Mouse (Mus musculus): ENCODE results near the gene Myh9. TPM values are rescaled to one million over a fixed set of nuclear protein-coding genes. Genes with fewer than 3 reads are reported as not detected.

Gene Myh9
- polyA plus RNA-seq, 1 experiment from 2014 or later: 77.1 TPM

DNA sequence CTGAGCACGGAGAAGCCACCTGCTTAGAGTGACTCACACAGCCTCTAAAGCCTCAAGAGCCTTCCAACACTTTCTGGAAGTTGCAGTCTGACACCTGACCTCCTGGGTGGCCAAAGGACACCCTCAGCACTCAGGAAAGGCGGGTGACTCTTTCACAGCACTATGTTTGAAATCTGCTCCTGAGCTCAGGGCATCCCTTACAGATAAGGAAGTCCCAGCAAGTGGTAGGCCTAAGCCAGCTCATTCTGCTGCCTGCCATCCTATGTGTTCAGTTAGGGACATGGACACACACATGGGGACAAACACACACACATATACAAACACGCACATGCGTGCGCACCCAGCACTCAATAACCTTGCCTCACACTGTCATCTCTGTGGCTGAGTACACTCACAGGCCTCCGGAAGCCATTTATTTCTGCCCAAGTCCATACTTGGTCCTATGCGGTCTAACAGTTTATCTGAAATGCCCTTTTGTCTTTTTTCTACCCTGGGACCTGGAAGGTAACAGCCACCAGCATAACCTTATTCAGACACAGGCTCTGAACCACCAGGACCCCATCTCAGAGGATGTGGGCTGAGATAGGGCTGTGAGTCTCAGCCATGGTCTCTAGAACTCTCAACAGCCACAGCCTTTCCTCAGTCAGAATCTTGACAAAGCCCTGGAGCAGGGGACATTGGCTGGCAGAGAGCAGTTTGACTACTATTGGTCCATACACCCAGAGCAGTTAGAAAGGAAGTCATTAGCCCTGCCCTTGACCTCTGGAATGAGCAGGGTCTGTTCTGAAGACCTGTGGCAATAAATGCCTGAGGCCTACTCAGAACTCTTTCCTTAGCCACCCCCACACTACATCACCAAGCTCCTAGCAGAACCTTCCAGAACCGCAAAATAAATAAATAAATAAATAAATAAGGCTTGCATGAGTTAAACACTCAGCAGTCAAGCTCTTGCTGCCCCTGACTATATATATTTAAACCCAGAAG lies 42.2 kb downstream of the Myh9 start:
- WGBS: 74% methylated on average over 8 of the region's 8 CpGs
- H3K27me3 ChIP-seq (ENCODE audit: control insufficient read depth, insufficient read depth, low read length): no peaks in the 10 kb centered on the region
- H3K4me2 ChIP-seq (replicated peaks; ENCODE audit: low read depth, low read length): peak overlapping the region; percentile 14
- ATAC-seq (ENCODE audit: insufficient number of reproducible peaks, insufficient read depth, low FRiP score, low read depth): no peak
- H3K9me3 ChIP-seq (ENCODE audit: control insufficient read depth, low read depth, low read length): no peaks in the 10 kb centered on the region
- H3K27ac ChIP-seq (ENCODE audit: low read length): peak overlapping the region; percentile 98
- peaks cover 44% of the 10 kb centered on the region for H3K4me1 ChIP-seq (ENCODE audit: control insufficient read depth, insufficient read depth, low read length)
- 0 out of 2 replicates have a peak overlapping the region, but pooled peaks have one; percentile 7 for H3K9ac ChIP-seq (replicated peaks; ENCODE audit: low read depth, low read length)
- peaks cover 55% of the 10 kb centered on the region for H3K36me3 ChIP-seq (ENCODE audit: control insufficient read depth, insufficient read depth, low read length)
- no peak overlapping the region for H3K4me3 ChIP-seq (ENCODE audit: low read depth, low read length)

DNA sequence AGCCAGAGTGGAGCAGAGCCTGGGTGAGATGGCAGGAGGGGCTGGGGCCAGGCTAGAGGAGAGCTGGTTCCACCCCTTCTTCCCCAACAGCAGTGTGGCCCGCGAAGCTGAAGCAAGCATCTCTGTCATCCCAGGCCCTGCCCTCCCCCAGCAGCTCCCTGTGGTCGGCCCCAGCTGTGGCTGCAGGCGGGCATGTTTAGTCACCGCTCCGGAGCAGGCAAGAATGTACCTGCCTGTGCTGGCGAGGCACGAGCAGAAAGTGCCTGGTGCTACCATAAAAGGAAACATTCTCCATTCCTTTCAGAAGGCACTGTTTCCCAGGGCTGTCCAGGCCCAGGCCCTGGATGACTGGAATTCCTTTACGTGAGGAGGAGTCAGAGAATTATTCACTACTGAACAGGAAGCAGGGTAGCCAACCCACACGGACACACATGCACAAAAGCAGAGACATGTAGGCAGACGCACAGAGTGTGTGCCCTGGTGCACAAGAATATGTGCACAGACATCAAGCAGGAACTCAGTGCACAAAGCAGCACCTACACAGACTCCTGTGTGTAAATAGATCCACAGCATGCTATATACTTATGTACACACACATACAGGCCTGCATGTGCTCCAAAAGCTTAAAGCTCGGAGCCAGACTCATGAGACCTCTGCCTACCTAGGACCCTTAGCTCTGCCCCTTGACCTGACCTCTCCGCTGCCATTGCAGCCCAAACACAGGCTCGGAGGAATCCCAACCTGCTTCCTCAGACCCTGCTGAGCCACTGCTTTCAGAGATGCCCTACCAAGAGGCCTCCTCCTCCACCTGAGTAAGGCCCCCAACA lies 43.1 kb downstream of the Myh9 start:
- Histone ChIP-seq H3K9me3 (ENCODE audit: control insufficient read depth, low read depth, low read length) (no peaks in the 10 kb centered on the region), H3K4me2 (replicated peaks; ENCODE audit: low read depth, low read length) (peak overlapping the region; percentile 14), H3K36me3 (ENCODE audit: control insufficient read depth, insufficient read depth, low read length) (peaks cover 54% of the 10 kb centered on the region), H3K4me3 (ENCODE audit: low read depth, low read length) (no peak overlapping the region), H3K27ac (ENCODE audit: low read length) (peak overlapping the region; percentile 98), H3K4me1 (ENCODE audit: control insufficient read depth, insufficient read depth, low read length) (peaks cover 44% of the 10 kb centered on the region), H3K9ac (replicated peaks; ENCODE audit: low read depth, low read length) (peak overlapping the region; percentile 7; the same call in 1 of the 2 replicates), H3K27me3 (ENCODE audit: control insufficient read depth, insufficient read depth, low read length) (no peaks in the 10 kb centered on the region)
- peak; percentile 87 for ATAC-seq (ENCODE audit: insufficient number of reproducible peaks, insufficient read depth, low FRiP score, low read depth)
- WGBS: 10% methylated on average over 14 of the region's 14 CpGs

DNA sequence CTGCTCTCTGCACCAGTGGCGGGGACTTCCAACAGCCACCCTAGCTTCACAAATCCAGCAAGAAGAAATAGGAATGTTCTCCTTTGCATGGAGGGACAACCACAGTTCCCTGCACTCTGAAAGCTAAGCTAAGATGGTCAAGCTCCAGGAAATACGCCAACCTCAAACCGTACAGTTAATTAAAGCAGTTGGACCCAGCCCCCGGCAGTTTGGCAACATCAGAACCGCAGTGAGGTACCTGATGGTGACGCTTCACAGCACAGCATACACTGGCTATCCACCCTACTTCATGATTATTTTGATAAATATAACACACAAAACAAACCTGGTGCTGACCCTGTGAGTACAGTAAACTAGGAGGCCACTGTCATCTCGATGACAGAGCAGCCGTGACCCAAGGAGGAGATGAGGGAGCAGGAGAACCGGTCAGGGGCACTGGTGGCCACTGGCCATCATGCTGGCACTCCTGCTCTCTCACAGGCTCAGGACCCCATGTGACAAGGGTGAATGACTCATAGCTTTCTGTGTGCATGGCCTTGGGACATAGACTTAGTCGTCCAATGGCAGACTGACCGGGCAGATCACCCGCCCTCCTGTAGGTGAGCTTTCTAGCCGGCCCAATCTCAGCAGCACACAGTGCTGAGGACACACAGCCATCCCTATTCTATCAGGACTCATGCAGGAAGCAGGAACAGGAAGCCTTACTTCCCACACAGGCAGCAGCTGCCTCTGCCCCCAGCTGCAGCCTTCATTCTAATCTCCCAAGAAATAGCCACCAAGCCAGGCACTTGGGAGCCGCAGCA lies 44.2 kb downstream of the Myh9 start:
- Histone ChIP-seq H3K27ac (ENCODE audit: low read length) (peak overlapping the region; percentile 98), H3K9me3 (ENCODE audit: control insufficient read depth, low read depth, low read length) (no peaks in the 10 kb centered on the region), H3K36me3 (ENCODE audit: control insufficient read depth, insufficient read depth, low read length) (peaks cover 50% of the 10 kb centered on the region), H3K4me2 (replicated peaks; ENCODE audit: low read depth, low read length) (no peak overlapping the region), H3K27me3 (ENCODE audit: control insufficient read depth, insufficient read depth, low read length) (no peaks in the 10 kb centered on the region), H3K9ac (replicated peaks; ENCODE audit: low read depth, low read length) (peak overlapping the region; percentile 25; the same call in 1 of the 2 replicates), H3K4me3 (ENCODE audit: low read depth, low read length) (no peak overlapping the region), H3K4me1 (ENCODE audit: control insufficient read depth, insufficient read depth, low read length) (peaks cover 44% of the 10 kb centered on the region)
- ATAC-seq (ENCODE audit: insufficient number of reproducible peaks, insufficient read depth, low FRiP score, low read depth): no peak
- 63% methylated on average over 14 of the region's 14 CpGs for WGBS

DNA sequence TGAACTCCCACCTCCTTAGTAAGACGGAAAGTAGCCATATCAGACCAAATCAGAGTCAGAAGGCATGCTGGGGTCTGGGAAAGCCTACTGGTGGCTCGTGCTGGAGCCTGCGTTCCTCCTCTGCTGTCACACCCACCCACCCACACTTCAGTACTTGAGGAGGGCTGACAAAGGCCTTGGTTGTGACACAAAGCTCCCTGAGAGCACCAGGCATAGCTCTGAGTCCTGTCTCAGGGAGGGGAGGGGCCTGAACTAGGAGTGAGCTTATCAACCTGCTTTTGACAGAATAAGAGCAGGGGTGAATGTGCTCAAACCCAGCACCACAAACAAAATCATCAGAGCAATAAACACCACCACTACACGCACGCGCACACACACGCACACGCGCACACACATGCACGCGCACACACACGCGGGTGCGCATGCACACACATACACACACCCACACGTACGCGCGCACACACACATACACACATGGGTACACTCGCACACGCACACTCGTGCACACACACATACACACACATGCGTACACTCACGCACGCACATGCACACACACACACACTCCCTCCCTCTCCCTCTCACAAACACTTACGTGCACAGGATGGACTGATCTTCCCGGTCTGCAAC lies 45.5 kb downstream of the Myh9 start:
- no peaks in the 10 kb centered on the region for H3K9me3 ChIP-seq (ENCODE audit: control insufficient read depth, low read depth, low read length)
- H3K27ac ChIP-seq (ENCODE audit: low read length): no peak overlapping the region; the same call in 1 of the 2 replicates
- no peaks in the 10 kb centered on the region for H3K27me3 ChIP-seq (ENCODE audit: control insufficient read depth, insufficient read depth, low read length)
- no peak for ATAC-seq (ENCODE audit: insufficient number of reproducible peaks, insufficient read depth, low FRiP score, low read depth)
- no peak overlapping the region for H3K4me3 ChIP-seq (ENCODE audit: low read depth, low read length)
- H3K36me3 ChIP-seq (ENCODE audit: control insufficient read depth, insufficient read depth, low read length): peaks cover 48% of the 10 kb centered on the region
- 94% methylated on average over 26 of the region's 26 CpGs for WGBS
- H3K4me2 ChIP-seq (replicated peaks; ENCODE audit: low read depth, low read length): no peak overlapping the region
- peaks cover 44% of the 10 kb centered on the region for H3K4me1 ChIP-seq (ENCODE audit: control insufficient read depth, insufficient read depth, low read length)
- no peak overlapping the region for H3K9ac ChIP-seq (replicated peaks; ENCODE audit: low read depth, low read length)

DNA sequence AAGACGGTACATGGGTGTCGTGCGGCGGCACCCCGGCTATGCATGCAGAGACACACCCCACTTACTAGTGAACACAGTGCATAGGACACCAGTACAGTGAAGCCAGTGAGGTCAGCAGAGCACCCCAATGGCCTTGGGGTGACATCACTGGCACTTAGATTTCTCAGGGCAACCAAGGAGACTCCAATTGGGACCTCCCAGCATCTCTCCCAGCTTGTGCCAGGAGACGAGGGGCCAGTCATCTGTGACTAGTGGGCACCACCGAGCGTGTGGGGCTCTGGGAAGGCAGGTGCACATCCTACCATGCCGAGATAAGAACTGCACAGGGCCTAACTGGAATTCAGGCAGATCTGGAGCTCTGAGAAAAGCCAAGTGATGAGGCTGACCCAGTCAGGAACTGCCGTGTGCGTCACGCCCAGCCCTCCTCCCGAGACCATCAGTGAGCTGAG lies 47.0 kb downstream of the Myh9 start:
- no peak overlapping the region for H3K4me2 ChIP-seq (replicated peaks; ENCODE audit: low read depth, low read length)
- no peak for ATAC-seq (ENCODE audit: insufficient number of reproducible peaks, insufficient read depth, low FRiP score, low read depth)
- WGBS: 89% methylated on average over 13 of the region's 13 CpGs
- peaks cover 62% of the 10 kb centered on the region for H3K36me3 ChIP-seq (ENCODE audit: control insufficient read depth, insufficient read depth, low read length)
- H3K4me1 ChIP-seq (ENCODE audit: control insufficient read depth, insufficient read depth, low read length): peaks cover 31% of the 10 kb centered on the region
- H3K9ac ChIP-seq (replicated peaks; ENCODE audit: low read depth, low read length): no peak overlapping the region
- no peak overlapping the region for H3K27ac ChIP-seq (ENCODE audit: low read length)
- no peaks in the 10 kb centered on the region for H3K9me3 ChIP-seq (ENCODE audit: control insufficient read depth, low read depth, low read length)
- no peak overlapping the region for H3K4me3 ChIP-seq (ENCODE audit: low read depth, low read length)
- H3K27me3 ChIP-seq (ENCODE audit: control insufficient read depth, insufficient read depth, low read length): no peaks in the 10 kb centered on the region

DNA sequence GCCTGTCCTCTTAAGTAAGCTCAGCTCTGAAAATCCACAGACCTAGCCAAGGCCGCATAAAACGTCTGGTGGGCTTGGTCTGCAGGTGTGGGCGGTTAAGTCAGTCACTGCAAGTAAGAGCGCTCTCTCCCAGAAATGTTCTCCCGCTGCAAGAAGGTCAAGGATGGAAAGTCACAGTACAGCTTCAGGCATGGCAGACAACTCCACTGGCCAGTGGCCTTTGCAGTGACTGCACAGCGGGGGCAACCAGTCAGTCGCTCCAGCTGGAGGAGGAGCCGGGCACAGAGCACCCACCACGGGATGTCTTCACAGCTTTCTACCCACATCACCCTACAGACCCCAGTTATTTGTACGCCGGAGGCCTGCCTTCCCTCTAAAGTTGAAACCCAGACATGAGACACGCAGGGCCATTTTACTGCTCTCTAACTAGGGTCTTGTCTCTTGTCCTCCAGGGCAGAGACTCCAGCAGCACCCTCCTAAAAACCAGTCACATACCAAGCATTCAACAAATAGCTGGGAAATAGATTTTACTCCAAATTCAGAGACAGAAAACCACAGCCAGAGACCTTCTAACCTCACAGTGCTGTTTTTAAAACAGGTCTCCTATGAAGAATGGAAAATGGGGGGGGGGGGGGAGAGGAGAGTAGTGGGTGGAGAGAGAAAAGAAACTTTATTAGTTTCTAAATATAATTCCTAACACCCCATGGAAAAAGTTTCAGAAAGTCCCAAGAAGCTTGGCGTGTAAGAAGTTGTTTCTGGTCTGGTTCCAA lies 47.7 kb downstream of the Myh9 start:
- H3K4me3 ChIP-seq (ENCODE audit: low read depth, low read length): no peak overlapping the region
- ATAC-seq (ENCODE audit: insufficient number of reproducible peaks, insufficient read depth, low FRiP score, low read depth): no peak
- H3K9me3 ChIP-seq (ENCODE audit: control insufficient read depth, low read depth, low read length): no peaks in the 10 kb centered on the region
- H3K27ac ChIP-seq (ENCODE audit: low read length): no peak overlapping the region; the same call in 1 of the 2 replicates
- H3K4me1 ChIP-seq (ENCODE audit: control insufficient read depth, insufficient read depth, low read length): peaks cover 25% of the 10 kb centered on the region
- H3K4me2 ChIP-seq (replicated peaks; ENCODE audit: low read depth, low read length): no peak overlapping the region
- H3K36me3 ChIP-seq (ENCODE audit: control insufficient read depth, insufficient read depth, low read length): peaks cover 68% of the 10 kb centered on the region
- no peak overlapping the region for H3K9ac ChIP-seq (replicated peaks; ENCODE audit: low read depth, low read length)
- H3K27me3 ChIP-seq (ENCODE audit: control insufficient read depth, insufficient read depth, low read length): no peaks in the 10 kb centered on the region
- 83% methylated on average over 13 of the region's 13 CpGs for WGBS

DNA sequence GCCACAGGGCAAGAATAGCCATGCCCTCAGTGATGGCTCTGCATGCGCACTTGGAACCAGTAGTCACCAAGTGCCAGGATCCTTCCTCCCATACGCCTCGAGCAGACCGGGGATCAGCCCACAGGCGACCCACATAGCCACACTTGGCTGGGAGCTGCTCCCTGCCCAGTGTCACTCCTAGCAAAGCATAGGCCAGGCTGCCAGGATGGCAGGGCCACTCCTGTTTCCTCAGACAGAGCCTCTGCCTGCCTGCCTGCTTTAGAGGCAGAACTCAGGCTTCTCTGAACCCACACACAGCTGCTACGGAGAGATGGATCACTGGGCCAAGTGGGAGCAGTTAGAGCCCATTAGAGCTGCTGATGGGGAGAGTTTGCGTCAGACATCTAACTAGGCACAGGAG lies 48.4 kb downstream of the Myh9 start:
- no peak for ATAC-seq (ENCODE audit: insufficient number of reproducible peaks, insufficient read depth, low FRiP score, low read depth)
- H3K4me1 ChIP-seq (ENCODE audit: control insufficient read depth, insufficient read depth, low read length): peaks cover 17% of the 10 kb centered on the region
- H3K36me3 ChIP-seq (ENCODE audit: control insufficient read depth, insufficient read depth, low read length): peaks cover 76% of the 10 kb centered on the region
- no peak overlapping the region for H3K4me2 ChIP-seq (replicated peaks; ENCODE audit: low read depth, low read length)
- WGBS: 84% methylated on average over 7 of the region's 7 CpGs
- no peak overlapping the region for H3K4me3 ChIP-seq (ENCODE audit: low read depth, low read length)
- H3K9ac ChIP-seq (replicated peaks; ENCODE audit: low read depth, low read length): no peak overlapping the region
- H3K9me3 ChIP-seq (ENCODE audit: control insufficient read depth, low read depth, low read length): no peaks in the 10 kb centered on the region
- no peaks in the 10 kb centered on the region for H3K27me3 ChIP-seq (ENCODE audit: control insufficient read depth, insufficient read depth, low read length)
- H3K27ac ChIP-seq (ENCODE audit: low read length): no peak overlapping the region
